Mouse (Mus musculus): ENCODE results near the gene Olfr450.

- no peak for TF ChIP-seq CTCF (IDR thresholded peaks at IDR 0.05; ENCODE audit: extremely low read depth, insufficient read depth, low read length)
- no peak for TF ChIP-seq POLR2A (IDR thresholded peaks at IDR 0.05; ENCODE audit: extremely low read depth, insufficient read depth, low read length)
Measured at GRCm38 (mm10) chr6:42834084-42834483, 22.3 kb downstream of the Olfr450 start, which contains the start of gene Olfr449.
